Mouse (Mus musculus) hindbrain, postnatal 0 days (tissue): ENCODE measurements around the gene Ccl5. TPM values are rescaled to one million over a fixed set of nuclear protein-coding genes. Genes with fewer than 3 reads are reported as not detected.

Source experiments
- ATAC-seq: fragments of 200-750 bp; cut with Nextera tagmentation; 2 replicates; pipeline ENCODE4 v1.8.0; 2017; ENCODE audit warnings: mild to moderate bottlenecking, moderate TSS enrichment, moderate library complexity
- DNase-seq: peaks from one replicate; pipeline ENCODE4 v3.0.0-alpha.2; 2015; ENCODE audit warnings: low spot score
- H3K27ac ChIP-seq: fragments of 300-500 bp; sonication (generic); 2 replicates; pipeline ENCODE4 v1.5.1; 2014; ENCODE audit warnings: mild to moderate bottlenecking
- H3K27me3 ChIP-seq: fragments of 300-500 bp; sonication (generic); 2 replicates; pipeline ENCODE4 v1.6.1; 2014; ENCODE audit warnings: low read length, mixed read lengths; ENCODE audit not compliant: insufficient read depth
- H3K36me3 ChIP-seq: fragments of 300-500 bp; sonication (generic); 2 replicates; pipeline ENCODE4 v1.6.1; 2014; ENCODE audit warnings: low read length, mixed read lengths; ENCODE audit not compliant: insufficient read depth
- H3K4me1 ChIP-seq: fragments of 300-500 bp; sonication (generic); 2 replicates; pipeline ENCODE4 v1.6.1; 2014; ENCODE audit warnings: antibody characterized with exemption, low read length, mixed read lengths; ENCODE audit not compliant: insufficient read depth
- H3K4me2 ChIP-seq: fragments of 300-500 bp; sonication (generic); 2 replicates; pipeline ENCODE4 v1.6.1; 2014; ENCODE audit warnings: low read depth, mild to moderate bottlenecking, low read length, moderate library complexity, mixed read lengths
- H3K4me3 ChIP-seq: fragments of 300-500 bp; sonication (generic); 2 replicates; pipeline ENCODE4 v1.5.1; 2014; ENCODE audit warnings: low read length
- H3K9ac ChIP-seq: fragments of 300-500 bp; sonication (generic); replicated peaks from 2 replicates; pipeline ENCODE4 v1.6.1; 2014; ENCODE audit warnings: mild to moderate bottlenecking, low read length, moderate library complexity, mixed read lengths
- H3K9me3 ChIP-seq: fragments of 300-500 bp; sonication (generic); 2 replicates; pipeline ENCODE4 v1.6.1; 2016; ENCODE audit warnings: low read length, mixed read lengths
- CTCF ChIP-seq: IDR thresholded peaks from 2 replicates; pipeline ENCODE4 v1.5.1; 2016; ENCODE audit warnings: antibody characterized with exemption, control low read depth, low read depth
- WGBS: fragments of 180-500 bp; shearing (Covaris S2); extraction: QIAGEN DNeasy Blood & Tissue Kit; methylation state at CpG from one replicate; pipeline ENCODE4 v1.1.7; 2014; 5-methylcytosine and 5-hydroxymethylcytosine counted together
- polyA plus RNA-seq: library from polyadenylated mRNA; unstranded; fragments of >200 nt; fragmentation: Nextera tagmentation; extraction: Ambion mirVana; gene quantifications from 2 replicates; pipeline ENCODE4 v1.2.1, GENCODE M21; 2015
- total RNA-seq: library from RNA; depleted of rRNA; stranded (reverse); fragments of >200 nt; gene quantifications from 2 replicates; pipeline ENCODE4 v1.2.3, GENCODE M21; 2014

Ccl5 gene
- total and polyA plus RNA-seq, 2 experiments from 2014 or later: 0.38 TPM; not detected in 1

GRCm38 (mm10) chr11:83569249-83569648 lies 38.9 kb upstream of the Ccl5 start:
- Histone ChIP-seq H3K4me1 (no peaks in the 10 kb centered on the region), H3K4me3 (no peak overlapping the region), H3K9me3 (no peaks in the 10 kb centered on the region), H3K27ac (no peak overlapping the region), H3K27me3 (no peaks in the 10 kb centered on the region), H3K4me2 (no peak overlapping the region), H3K36me3 (no peaks in the 10 kb centered on the region), H3K9ac (no peak overlapping the region)
- DNase-seq (no peak), ATAC-seq (no peak)
- 91% methylated on average over 7 of the region's 7 CpGs for WGBS
- no peak for TF ChIP-seq CTCF

GRCm38 (mm10) chr11:83568786-83569185 lies 38.5 kb upstream of the Ccl5 start:
- ATAC-seq: no peak
- no peak overlapping the region for H3K4me2 ChIP-seq
- H3K27me3 ChIP-seq: no peaks in the 10 kb centered on the region
- H3K4me1 ChIP-seq: no peaks in the 10 kb centered on the region
- TF ChIP-seq CTCF: no peak
- H3K4me3 ChIP-seq: no peak overlapping the region
- H3K27ac ChIP-seq: no peak overlapping the region
- no peaks in the 10 kb centered on the region for H3K36me3 ChIP-seq
- H3K9me3 ChIP-seq: no peaks in the 10 kb centered on the region
- no peak for DNase-seq
- no peak overlapping the region for H3K9ac ChIP-seq
- WGBS: 88% methylated on average over 3 of the region's 3 CpGs

- Histone ChIP-seq H3K36me3 (no peaks in the 10 kb centered on the region), H3K27ac (no peak overlapping the region), H3K4me2 (no peak overlapping the region), H3K4me3 (no peak overlapping the region), H3K4me1 (no peaks in the 10 kb centered on the region), H3K9me3 (no peaks in the 10 kb centered on the region), H3K27me3 (no peaks in the 10 kb centered on the region), H3K9ac (no peak overlapping the region)
- ATAC-seq: no peak
- no peak for TF ChIP-seq CTCF
- no peak for DNase-seq
- WGBS: 85% methylated on average over 9 of the region's 9 CpGs
Observed at GRCm38 (mm10) chr11:83568061-83568460, 37.7 kb upstream of the Ccl5 start.

- Histone ChIP-seq H3K4me3 (no peak overlapping the region), H3K9ac (no peak overlapping the region), H3K27ac (no peak overlapping the region), H3K27me3 (no peaks in the 10 kb centered on the region), H3K4me2 (no peak overlapping the region), H3K9me3 (no peaks in the 10 kb centered on the region), H3K4me1 (no peaks in the 10 kb centered on the region), H3K36me3 (no peaks in the 10 kb centered on the region)
- WGBS: 75% methylated on average over 7 of the region's 7 CpGs
- DNase-seq: no peak
- no peak for ATAC-seq
- no peak for TF ChIP-seq CTCF
Observed at GRCm38 (mm10) chr11:83567311-83567710, 37.0 kb upstream of the Ccl5 start.

- ATAC-seq (no peak), DNase-seq (no peak)
- no peak for TF ChIP-seq CTCF
- no peaks in the 10 kb centered on the region for H3K4me1 ChIP-seq
- H3K4me3 ChIP-seq: no peak overlapping the region
- H3K9ac ChIP-seq: no peak overlapping the region
- H3K27ac ChIP-seq: no peak overlapping the region
- H3K27me3 ChIP-seq: no peaks in the 10 kb centered on the region
- H3K36me3 ChIP-seq: no peaks in the 10 kb centered on the region
- H3K4me2 ChIP-seq: no peak overlapping the region
- no peaks in the 10 kb centered on the region for H3K9me3 ChIP-seq
Observed at GRCm38 (mm10) chr11:83566617-83567016, 36.3 kb upstream of the Ccl5 start.

- H3K4me3 ChIP-seq: no peak overlapping the region
- no peaks in the 10 kb centered on the region for H3K9me3 ChIP-seq
- H3K4me1 ChIP-seq: no peaks in the 10 kb centered on the region
- no peak overlapping the region for H3K4me2 ChIP-seq
- H3K27ac ChIP-seq: no peak overlapping the region
- no peaks in the 10 kb centered on the region for H3K36me3 ChIP-seq
- WGBS: 72% methylated on average over 2 of the region's 2 CpGs
- H3K27me3 ChIP-seq: no peaks in the 10 kb centered on the region
- H3K9ac ChIP-seq: no peak overlapping the region
- TF ChIP-seq CTCF: no peak
- no peak for ATAC-seq
- no peak for DNase-seq
Observed at GRCm38 (mm10) chr11:83563754-83564153, 33.4 kb upstream of the Ccl5 start.

- no peak for ATAC-seq
Observed at GRCm38 (mm10) chr11:83562311-83562887, 32.1 kb upstream of the Ccl5 start.

More at GRCm38 (mm10) chr11:83562311-83562887, 32.1 kb upstream of the Ccl5 start:
- H3K9ac ChIP-seq: no peak overlapping the region
- H3K27me3 ChIP-seq: no peaks in the 10 kb centered on the region
- H3K36me3 ChIP-seq: no peaks in the 10 kb centered on the region
- H3K4me3 ChIP-seq: no peak overlapping the region
- TF ChIP-seq CTCF: no peak
- H3K9me3 ChIP-seq: no peaks in the 10 kb centered on the region
- no peak overlapping the region for H3K27ac ChIP-seq
- DNase-seq: no peak
- H3K4me2 ChIP-seq: no peak overlapping the region
- no peaks in the 10 kb centered on the region for H3K4me1 ChIP-seq
- WGBS: 67% methylated on average over 6 of the region's 6 CpGs
